Mouse (Mus musculus) E14TG2a.4 (cell line): Measurements from ENCODE around the gene Cadps.

ENCODE experiments used
- CTCF ChIP-seq: conservative IDR thresholded peaks from 2 replicates; pipeline ENCODE4 v1.5.1; 2014; ENCODE audit warnings: low read length
- NANOG ChIP-seq: IDR thresholded peaks from 2 replicates; pipeline ENCODE4 v1.6.1; 2014; ENCODE audit warnings: borderline replicate concordance, low read length, mixed read lengths

DNA sequence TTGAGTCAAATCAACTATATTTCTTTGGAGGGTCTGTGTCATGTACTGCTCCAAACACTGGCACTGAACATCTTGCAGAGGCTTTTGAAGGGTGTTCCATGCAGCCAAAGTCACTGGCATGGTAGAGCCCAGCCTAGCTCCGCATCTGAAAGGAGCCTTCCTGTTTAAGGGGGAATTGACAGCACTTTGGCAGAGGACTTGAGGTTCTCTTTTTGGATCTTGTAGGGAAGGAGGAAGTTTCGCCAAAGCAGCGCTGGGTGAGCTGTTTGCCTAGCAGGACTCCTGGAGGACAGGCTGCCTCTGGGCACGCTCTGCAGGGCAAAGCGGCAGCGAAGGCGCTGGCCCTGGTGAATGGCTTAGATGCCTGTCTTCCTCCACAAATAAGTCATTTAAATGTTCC, 363.2 kb downstream of the Cadps start:
- no peak for TF ChIP-seq NANOG
- TF ChIP-seq CTCF: no peak
